Mouse (Mus musculus) spleen, adult 18-20 months (tissue): Measurements from ENCODE around the gene Cdhr2.

Experiments
- DNase-seq, 2 experiments: peaks; one replicate each; pipeline ENCODE4 v3.0.0; 2022; ENCODE audit warnings: mixed read lengths in 2 of 2

Gene Cdhr2

GRCm38 (mm10) chr13:54753733-54754132, 52.5 kb downstream of the Cdhr2 start:
- DNase-seq = no peak

DNA sequence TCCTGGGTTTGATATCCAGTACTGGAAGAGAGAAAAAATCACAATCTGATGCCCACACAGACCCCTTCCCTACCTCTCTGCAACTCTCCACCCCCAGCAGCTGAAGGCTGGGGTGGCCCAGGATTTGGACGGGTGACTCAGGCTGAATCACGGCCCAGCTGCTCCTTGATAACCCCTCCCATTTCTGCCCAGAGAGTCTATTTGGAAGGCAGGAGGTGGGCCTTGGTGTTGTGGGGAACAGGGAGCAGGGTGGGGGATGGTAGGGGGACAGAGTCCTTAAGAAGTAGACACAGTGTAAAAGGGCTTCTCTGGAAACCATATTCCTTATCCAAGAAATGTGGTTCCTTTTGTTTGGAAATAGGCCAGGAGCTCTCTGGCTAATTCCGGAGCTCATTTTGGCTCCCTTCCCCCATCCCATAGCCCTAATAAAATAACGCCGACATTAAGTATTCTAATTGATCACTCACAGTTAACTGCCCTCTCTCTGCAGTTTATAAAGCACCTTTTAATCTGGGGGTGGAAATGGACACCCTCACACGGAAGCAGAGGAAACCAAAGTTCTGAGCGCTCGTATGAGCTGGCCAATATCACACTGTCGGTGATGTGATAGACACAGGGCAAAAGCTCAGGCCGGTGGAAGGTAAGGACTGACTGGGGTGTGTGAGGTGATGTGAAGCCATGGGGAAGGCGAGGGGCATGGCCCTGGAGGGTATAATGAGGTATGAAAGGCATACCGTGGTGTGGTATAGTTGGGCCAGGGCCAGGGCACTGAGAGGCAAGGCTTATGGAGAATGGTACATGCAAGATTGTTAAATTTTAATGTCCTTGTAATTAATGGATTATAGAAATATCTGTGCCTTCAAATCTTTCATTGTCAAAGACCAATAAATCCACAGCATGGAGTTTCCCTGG, 53.2 kb downstream of the Cdhr2 start:
- no peak for DNase-seq

GRCm38 (mm10) chr13:54755201-54755830, 54.1 kb downstream of the Cdhr2 start:
- no peak for DNase-seq

- DNase-seq = no peak
Measured at GRCm38 (mm10) chr13:54756156-54756712, 55.0 kb downstream of the Cdhr2 start.

DNA sequence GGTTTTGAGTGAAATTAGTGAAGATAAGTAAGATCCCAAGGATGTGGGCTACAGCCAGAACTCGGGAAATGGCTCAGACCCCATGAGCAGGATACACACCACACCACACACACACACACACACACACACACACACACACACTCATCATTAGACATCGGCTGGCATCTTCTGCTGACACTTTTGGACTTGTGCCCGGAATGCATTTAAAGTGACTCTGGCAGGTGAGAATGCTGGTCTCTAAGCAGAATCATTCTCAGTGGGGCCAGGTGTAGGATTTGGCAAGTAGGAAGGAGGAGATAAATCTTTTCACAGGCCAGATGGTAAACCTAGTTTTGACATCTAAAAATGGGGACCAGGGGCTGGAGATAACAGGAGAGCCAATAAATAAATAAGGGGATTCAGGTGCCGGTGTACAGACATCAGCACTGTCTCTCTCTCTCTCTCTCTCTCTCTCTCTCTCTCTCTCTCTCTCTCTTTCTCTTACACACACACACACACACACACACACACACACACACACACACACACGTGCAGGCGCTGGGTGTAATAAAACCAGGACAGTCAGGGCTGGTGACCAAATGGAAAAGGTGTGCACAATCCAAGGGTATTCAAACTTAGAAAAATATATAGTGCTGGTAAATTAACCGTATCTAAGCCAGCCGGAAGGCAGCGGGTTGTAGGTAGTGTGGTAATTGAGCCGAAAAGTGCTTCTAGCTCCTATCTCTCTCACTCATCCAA, 56.0 kb downstream of the Cdhr2 start:
- DNase-seq = no peak

GRCm38 (mm10) chr13:54758045-54758755, 56.9 kb downstream of the Cdhr2 start:
- peak; percentile 29 to 49 for DNase-seq

- no peak for DNase-seq
Measured at GRCm38 (mm10) chr13:54758756-54759470, 57.7 kb downstream of the Cdhr2 start.

DNA sequence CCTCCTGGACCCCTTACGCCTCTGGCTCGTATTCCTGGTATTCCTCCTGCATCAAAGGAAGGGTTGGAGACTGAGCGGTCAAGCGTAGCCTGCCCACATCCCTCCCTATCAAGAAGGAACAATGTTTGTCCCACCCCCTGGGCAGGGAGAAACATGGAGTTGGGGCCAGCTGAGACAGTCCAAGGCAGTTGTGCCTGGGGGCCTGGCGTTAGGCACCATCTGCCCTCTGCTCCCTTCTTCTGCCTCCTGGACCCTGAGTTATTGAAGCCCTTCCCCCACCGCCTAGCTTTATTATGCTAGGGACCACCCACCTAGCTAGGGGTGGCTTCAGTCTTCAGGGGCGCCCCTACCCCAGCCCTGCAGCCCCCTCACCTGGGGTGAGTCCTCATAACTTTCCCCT, 58.2 kb downstream of the Cdhr2 start:
- DNase-seq = no peak

- no peak for DNase-seq
Measured at GRCm38 (mm10) chr13:54760164-54760795, 59.0 kb downstream of the Cdhr2 start.

DNA sequence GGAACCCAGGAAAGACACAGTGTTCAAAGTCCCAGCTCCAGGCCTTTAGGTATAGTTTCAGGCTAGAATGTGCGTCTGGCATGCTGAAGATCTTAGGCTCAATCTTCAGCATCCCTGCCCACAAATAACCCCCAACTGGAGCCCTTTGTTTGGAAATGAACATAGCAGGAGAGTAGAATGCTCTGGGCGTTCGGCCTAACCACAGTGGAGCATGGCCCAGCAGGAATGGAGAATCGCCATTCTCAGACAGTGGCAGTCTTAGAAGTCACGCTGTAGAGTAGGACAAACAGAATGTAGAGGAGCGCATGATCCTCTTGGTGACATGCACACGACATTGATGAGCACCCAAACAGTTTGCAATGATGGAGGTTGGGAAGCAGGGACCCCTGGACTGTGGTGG, 59.6 kb downstream of the Cdhr2 start:
- no peak for DNase-seq

DNA sequence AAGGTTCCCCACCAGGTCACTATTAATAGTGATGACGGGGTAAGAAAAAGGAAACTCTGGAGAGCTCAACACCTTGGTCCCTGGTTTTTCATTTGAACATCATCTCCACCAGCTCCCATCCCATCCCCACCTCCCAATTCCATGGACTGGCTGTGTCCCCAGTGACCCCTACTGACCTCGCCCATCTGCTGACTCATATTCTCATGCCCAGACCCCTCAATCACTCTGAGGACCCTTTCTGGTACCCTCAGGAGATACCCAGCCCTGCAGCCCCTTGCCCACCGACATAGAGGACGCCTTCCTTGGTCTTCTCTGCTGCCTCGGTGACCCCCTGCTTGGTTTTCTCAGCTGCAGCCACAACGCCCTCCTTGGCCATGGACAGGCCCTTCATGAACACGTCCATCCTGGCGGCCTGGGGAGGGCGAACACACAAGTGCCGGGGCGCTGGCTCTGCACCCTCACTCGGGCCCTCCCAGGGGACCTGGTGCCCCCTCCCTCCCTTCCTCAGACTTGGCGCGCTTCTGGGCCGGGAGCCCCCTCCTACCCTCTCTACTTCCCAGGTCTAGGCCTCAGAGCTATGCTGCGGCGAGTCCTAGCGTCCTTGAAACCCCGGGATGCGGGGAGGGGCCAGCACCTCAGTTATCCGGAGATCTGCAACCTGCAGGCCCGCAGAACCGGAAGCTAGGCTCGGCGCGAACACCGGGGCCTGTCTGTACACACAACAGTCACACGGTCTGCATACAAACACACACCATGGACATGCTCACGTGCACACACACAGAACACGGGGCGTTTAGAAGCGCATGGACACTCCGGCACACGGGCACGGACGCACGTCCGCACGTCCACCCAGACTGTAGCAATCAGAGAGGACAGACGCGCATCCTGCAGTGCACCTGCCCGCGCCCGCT, 64.3 kb downstream of the Cdhr2 start:
- no peak for DNase-seq

DNA sequence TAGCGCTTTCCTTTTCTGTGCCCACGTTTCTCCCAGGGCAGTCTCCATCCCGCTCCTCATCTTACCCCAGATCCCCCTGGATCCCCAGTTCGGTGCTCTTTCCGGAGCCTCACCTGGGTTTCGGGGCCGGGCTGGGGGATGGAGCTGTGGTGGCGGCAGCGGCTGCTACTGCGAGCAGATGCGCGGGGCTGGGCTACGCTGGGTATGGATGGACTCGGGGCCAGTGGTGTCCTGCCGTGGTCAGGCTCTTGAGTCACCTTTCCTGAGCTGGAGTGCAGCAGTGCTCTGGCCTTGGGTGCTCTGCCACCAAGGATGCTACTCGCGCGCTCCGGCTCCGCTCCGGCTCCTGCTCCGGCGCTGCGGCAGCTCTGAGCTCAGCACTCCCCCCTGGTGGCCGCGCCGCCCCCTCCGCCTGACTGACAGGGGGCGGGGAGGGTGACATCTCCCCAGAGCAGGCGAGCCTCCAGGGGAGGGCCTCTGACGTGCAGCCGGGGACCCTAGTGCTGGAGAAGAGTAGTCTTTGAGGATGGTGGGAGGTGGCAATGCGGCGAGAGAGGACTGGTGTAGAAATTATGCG, 65.0 kb downstream of the Cdhr2 start, which contains the start of gene Sncb:
Sncb (minus strand) TSS at position 404 of the 577 bp plus-strand sequence.
- DNase-seq = peak; percentile 33 to 68

- DNase-seq = no peak
Measured at GRCm38 (mm10) chr13:54767012-54767411, 65.8 kb downstream of the Cdhr2 start.

DNA sequence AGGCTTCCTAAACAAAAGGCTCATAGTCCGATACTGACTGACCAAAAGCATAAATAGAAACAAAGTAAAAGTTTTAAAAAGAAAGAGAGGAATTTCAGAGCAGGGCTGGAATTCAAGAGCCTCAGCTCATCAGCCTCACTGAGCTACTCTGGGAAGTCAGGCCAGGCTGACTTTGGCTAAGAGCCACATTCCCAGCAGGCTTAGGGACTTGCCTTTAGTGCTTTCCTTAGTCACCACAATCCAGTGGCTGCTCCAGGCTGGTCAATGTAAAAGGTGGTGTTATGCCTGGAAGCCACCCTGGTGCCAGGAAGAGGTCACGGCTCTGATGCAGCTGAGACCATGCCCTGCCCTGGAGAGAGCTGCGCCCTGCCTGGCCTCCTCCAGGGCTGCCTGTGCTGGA, 79.3 kb downstream of the Cdhr2 start:
- DNase-seq = no peak

GRCm38 (mm10) chr13:54781086-54781485, 79.8 kb downstream of the Cdhr2 start:
- no peak for DNase-seq

DNA sequence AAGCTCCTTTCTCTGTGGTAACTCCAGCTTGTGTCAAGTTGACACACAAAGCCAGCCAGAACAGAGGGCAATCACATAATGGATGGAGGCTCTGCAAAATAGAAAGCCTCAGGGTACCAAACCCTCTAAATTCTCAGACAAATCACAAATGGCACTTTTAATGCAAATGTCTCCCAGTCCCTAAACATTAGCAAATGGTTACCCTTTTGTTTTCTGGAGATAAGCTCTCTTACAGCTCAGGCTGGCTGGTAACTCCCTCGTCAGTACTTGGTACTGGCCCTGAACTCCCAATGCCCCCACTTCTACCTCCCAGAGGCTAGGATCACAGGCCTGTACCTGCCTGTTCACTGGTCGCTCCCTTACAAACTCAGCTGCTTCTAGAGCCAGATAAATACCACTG, 82.0 kb downstream of the Cdhr2 start:
- DNase-seq = no peak

- DNase-seq = no peak
Measured at GRCm38 (mm10) chr13:54783698-54784097, 82.4 kb downstream of the Cdhr2 start, which contains the start of gene Eif4e1b. Gene Eif4e1b (plus strand): TSS chr13:54783998.
